Mouse (Mus musculus): ENCODE results near the gene Tmem106b. TPM values are rescaled to one million over a fixed set of nuclear protein-coding genes. Genes with fewer than 3 reads are reported as not detected.

The Tmem106b gene
- polyA plus RNA-seq, 1 experiment from 2014 or later: 9.6 TPM

- Histone ChIP-seq H3K9me3 (replicated peaks) (no peaks in the 10 kb centered on the region), H3K27me3 (no peaks in the 10 kb centered on the region), H3K27ac (replicated peaks) (no peak overlapping the region), H3K9ac (no peak overlapping the region), H3K4me2 (no peak overlapping the region), H3K36me3 (replicated peaks) (peaks cover 10% of the 10 kb centered on the region), H3K4me1 (replicated peaks) (peaks cover 11% of the 10 kb centered on the region), H3K4me3 (replicated peaks) (no peak overlapping the region)
- no peak for ATAC-seq (ENCODE audit: insufficient read depth)
- 60% methylated on average over 4 of the region's 4 CpGs for WGBS (ENCODE audit: insufficient replicate concordance)
These were observed 3.5 kb downstream of the Tmem106b start for GRCm38 (mm10) chr6:13073036-13073435.

- H3K27me3 ChIP-seq: no peaks in the 10 kb centered on the region
- 79% methylated on average over 2 of the region's 2 CpGs for WGBS (ENCODE audit: insufficient replicate concordance)
- H3K27ac ChIP-seq (replicated peaks): no peak overlapping the region
- H3K9ac ChIP-seq: no peak overlapping the region
- no peaks in the 10 kb centered on the region for H3K9me3 ChIP-seq (replicated peaks)
- no peak overlapping the region for H3K4me3 ChIP-seq (replicated peaks)
- H3K36me3 ChIP-seq (replicated peaks): peaks cover 17% of the 10 kb centered on the region
- ATAC-seq (ENCODE audit: insufficient read depth): no peak
- H3K4me1 ChIP-seq (replicated peaks): peaks cover 11% of the 10 kb centered on the region
- H3K4me2 ChIP-seq: no peak overlapping the region
These were observed 4.3 kb downstream of the Tmem106b start for GRCm38 (mm10) chr6:13073876-13074275.

- Histone ChIP-seq H3K4me1 (replicated peaks) (no peaks in the 10 kb centered on the region), H3K9me3 (replicated peaks) (no peaks in the 10 kb centered on the region), H3K27ac (replicated peaks) (no peak overlapping the region), H3K36me3 (replicated peaks) (peaks cover 44% of the 10 kb centered on the region), H3K4me3 (replicated peaks) (no peak overlapping the region), H3K9ac (no peak overlapping the region), H3K4me2 (no peak overlapping the region), H3K27me3 (no peaks in the 10 kb centered on the region)
- WGBS (ENCODE audit: insufficient replicate concordance): 74% methylated on average over 9 of the region's 9 CpGs
- ATAC-seq (ENCODE audit: insufficient read depth): no peak
These were observed 13.3 kb downstream of the Tmem106b start for GRCm38 (mm10) chr6:13082881-13083280.

GRCm38 (mm10) chr6:13096656-13097435 is 27.3 kb downstream of the Tmem106b start:
- no peak overlapping the region for H3K9ac ChIP-seq
- H3K36me3 ChIP-seq (replicated peaks): no peaks in the 10 kb centered on the region
- no peak for ATAC-seq (ENCODE audit: insufficient read depth)
- no peak overlapping the region for H3K4me2 ChIP-seq
- no peak overlapping the region for H3K4me3 ChIP-seq (replicated peaks)
- no peaks in the 10 kb centered on the region for H3K27me3 ChIP-seq
- H3K4me1 ChIP-seq (replicated peaks): no peaks in the 10 kb centered on the region
- no peaks in the 10 kb centered on the region for H3K9me3 ChIP-seq (replicated peaks)
- WGBS (ENCODE audit: insufficient replicate concordance): 57% methylated on average over 2 of the region's 2 CpGs
- H3K27ac ChIP-seq (replicated peaks): no peak overlapping the region

GRCm38 (mm10) chr6:13100137-13100536 is 30.6 kb downstream of the Tmem106b start:
- 62% methylated on average over 2 of the region's 2 CpGs for WGBS (ENCODE audit: insufficient replicate concordance)
- ATAC-seq (ENCODE audit: insufficient read depth): no peak
- no peaks in the 10 kb centered on the region for H3K9me3 ChIP-seq (replicated peaks)
- no peak overlapping the region for H3K9ac ChIP-seq
- H3K4me3 ChIP-seq (replicated peaks): no peak overlapping the region
- H3K4me1 ChIP-seq (replicated peaks): no peaks in the 10 kb centered on the region
- no peaks in the 10 kb centered on the region for H3K27me3 ChIP-seq
- H3K27ac ChIP-seq (replicated peaks): no peak overlapping the region
- no peak overlapping the region for H3K4me2 ChIP-seq
- no peaks in the 10 kb centered on the region for H3K36me3 ChIP-seq (replicated peaks)

GRCm38 (mm10) chr6:13108662-13109061 is 39.1 kb downstream of the Tmem106b start:
- H3K27ac ChIP-seq (replicated peaks): no peak overlapping the region
- H3K4me1 ChIP-seq (replicated peaks): no peaks in the 10 kb centered on the region
- H3K36me3 ChIP-seq (replicated peaks): no peaks in the 10 kb centered on the region
- WGBS (ENCODE audit: insufficient replicate concordance): 62% methylated on average over 1 of the region's 1 CpGs
- ATAC-seq (ENCODE audit: insufficient read depth): no peak
- no peak overlapping the region for H3K4me2 ChIP-seq
- H3K4me3 ChIP-seq (replicated peaks): no peak overlapping the region
- no peak overlapping the region for H3K9ac ChIP-seq
- H3K27me3 ChIP-seq: no peaks in the 10 kb centered on the region
- no peaks in the 10 kb centered on the region for H3K9me3 ChIP-seq (replicated peaks)

GRCm38 (mm10) chr6:13137255-13137654 is 67.7 kb downstream of the Tmem106b start:
- Histone ChIP-seq H3K9ac (no peak overlapping the region), H3K4me3 (replicated peaks) (no peak overlapping the region), H3K36me3 (replicated peaks) (no peaks in the 10 kb centered on the region), H3K27me3 (no peaks in the 10 kb centered on the region), H3K9me3 (replicated peaks) (no peaks in the 10 kb centered on the region), H3K27ac (replicated peaks) (no peak overlapping the region), H3K4me2 (no peak overlapping the region), H3K4me1 (replicated peaks) (no peaks in the 10 kb centered on the region)
- no peak for ATAC-seq (ENCODE audit: insufficient read depth)
- 61% methylated on average over 1 of the region's 1 CpGs for WGBS (ENCODE audit: insufficient replicate concordance)

Other genes starting within 250 kb of the Tmem106b start
- not detected in 2 replicates for gene Vwde, start 155.2 kb downstream of the Tmem106b start, polyA plus RNA-seq (2015; fragmentation: Nextera tagmentation; extraction: Ambion mirVana)

Measured in liver, embryonic 15.5 days (tissue).